Mouse (Mus musculus) heart, postnatal 0 days (tissue): ENCODE data around the gene Dip2a.
A peak's percentile ranks its signal among the peaks of the same experiment; 100 is the strongest.

Experiments used
- CTCF ChIP-seq: IDR thresholded peaks from 2 replicates; pipeline ENCODE4 v1.5.1; 2016; ENCODE audit warnings: antibody characterized with exemption, control low read depth, low read depth
- EP300 ChIP-seq: IDR thresholded peaks from 2 replicates; pipeline ENCODE4 v1.6.1; 2016; ENCODE audit warnings: antibody characterized with exemption, low read depth

DNA sequence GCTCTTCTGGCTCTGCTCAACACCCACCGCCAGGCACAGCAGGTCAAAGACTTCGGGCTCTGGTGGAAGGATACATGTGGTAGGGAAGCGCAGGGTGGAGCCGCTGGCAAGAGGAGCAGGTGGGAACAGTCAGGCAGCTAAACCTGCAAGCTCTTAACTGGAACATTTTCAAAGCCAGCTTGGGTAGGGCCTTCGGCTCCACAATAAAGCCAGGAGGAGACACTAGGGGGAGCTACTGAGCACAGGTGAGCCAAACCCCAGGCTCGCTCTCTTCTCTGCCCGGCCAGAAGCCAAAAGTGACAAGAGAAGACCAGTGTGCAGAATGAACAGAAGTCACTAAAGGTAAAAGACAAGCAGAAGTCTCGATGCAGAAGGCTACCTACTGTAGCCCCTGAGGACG, 46.7 kb upstream of the Dip2a start:
- peak; percentile 36; the same call in 1 of the 2 replicates for TF ChIP-seq CTCF
- TF ChIP-seq EP300: no peak
